Mouse (Mus musculus) E14TG2a.4 (cell line): ENCODE data around the gene Nsrp1.

ENCODE experiments used
- H3K27me3 ChIP-seq: 2 replicates; pipeline ENCODE4 v1.6.1; 2014; ENCODE audit warnings: low read length, control low read depth; ENCODE audit not compliant: insufficient read depth
- H3K36me3 ChIP-seq: 2 replicates; pipeline ENCODE4 v1.6.1; 2014; ENCODE audit warnings: low read length, control low read depth; ENCODE audit not compliant: insufficient read depth
- H3K4me1 ChIP-seq: replicated peaks from 2 replicates; pipeline ENCODE4 v1.6.1; 2014; ENCODE audit warnings: low read depth, low read length, control low read depth
- H3K4me3 ChIP-seq: replicated peaks from 2 replicates; pipeline ENCODE4 v1.5.1; 2014; ENCODE audit warnings: mild to moderate bottlenecking, low read length
- H3K9me3 ChIP-seq: 2 replicates; pipeline ENCODE4 v1.6.1; 2014; ENCODE audit warnings: low read length, control low read depth
- CTCF ChIP-seq: conservative IDR thresholded peaks from 2 replicates; pipeline ENCODE4 v1.5.1; 2014; ENCODE audit warnings: low read length
- NANOG ChIP-seq: IDR thresholded peaks from 2 replicates; pipeline ENCODE4 v1.6.1; 2014; ENCODE audit warnings: borderline replicate concordance, low read length, mixed read lengths
- POU5F1 ChIP-seq: IDR thresholded peaks from 2 replicates; pipeline ENCODE4 v1.6.1; 2014; ENCODE audit warnings: low read length, borderline replicate concordance

Gene Nsrp1

GRCm38 (mm10) chr11:77070721-77071120 lies 7.5 kb downstream of the Nsrp1 start:
- no peak; the same call in 1 of the 2 replicates for TF ChIP-seq CTCF
- no peak for TF ChIP-seq NANOG
- no peak for TF ChIP-seq POU5F1
- Histone ChIP-seq H3K36me3 (peaks cover 67% of the 10 kb centered on the region), H3K27me3 (no peaks in the 10 kb centered on the region), H3K4me1 (peaks cover 16% of the 10 kb centered on the region), H3K4me3 (no peak overlapping the region), H3K9me3 (no peaks in the 10 kb centered on the region)

GRCm38 (mm10) chr11:77068825-77069224 lies 9.4 kb downstream of the Nsrp1 start:
- Histone ChIP-seq H3K4me1 (peaks cover 30% of the 10 kb centered on the region), H3K36me3 (peaks cover 52% of the 10 kb centered on the region), H3K27me3 (no peaks in the 10 kb centered on the region), H3K4me3 (no peak overlapping the region), H3K9me3 (no peaks in the 10 kb centered on the region)
- TF ChIP-seq NANOG (no peak), CTCF (no peak), POU5F1 (no peak)

GRCm38 (mm10) chr11:77063406-77063805 lies 14.8 kb downstream of the Nsrp1 start:
- Histone ChIP-seq H3K36me3 (peaks cover 20% of the 10 kb centered on the region), H3K4me3 (no peak overlapping the region), H3K27me3 (no peaks in the 10 kb centered on the region), H3K4me1 (peaks cover 25% of the 10 kb centered on the region), H3K9me3 (no peaks in the 10 kb centered on the region)
- TF ChIP-seq NANOG (no peak), POU5F1 (no peak), CTCF (no peak)

- no peaks in the 10 kb centered on the region for H3K9me3 ChIP-seq
- no peaks in the 10 kb centered on the region for H3K27me3 ChIP-seq
- H3K4me1 ChIP-seq, result peaks cover 21% of the 10 kb centered on the region
- H3K4me3 ChIP-seq, result no peak overlapping the region
- peaks cover 17% of the 10 kb centered on the region for H3K36me3 ChIP-seq
- TF ChIP-seq CTCF (no peak), NANOG (no peak), POU5F1 (no peak)
Measured at GRCm38 (mm10) chr11:77061951-77062350, 16.3 kb downstream of the Nsrp1 start.

GRCm38 (mm10) chr11:77042816-77043215 lies 35.4 kb downstream of the Nsrp1 start:
- Histone ChIP-seq H3K36me3 (peaks cover 29% of the 10 kb centered on the region), H3K4me3 (no peak overlapping the region), H3K4me1 (no peaks in the 10 kb centered on the region), H3K27me3 (peaks cover 3% of the 10 kb centered on the region; the same call in 1 of the 2 replicates), H3K9me3 (no peaks in the 10 kb centered on the region)
- TF ChIP-seq CTCF (no peak), NANOG (no peak), POU5F1 (no peak)

- TF ChIP-seq CTCF (no peak), NANOG (no peak), POU5F1 (no peak)
- Histone ChIP-seq H3K27me3 (peaks cover 4% of the 10 kb centered on the region; the same call in 1 of the 2 replicates), H3K4me1 (no peaks in the 10 kb centered on the region), H3K4me3 (no peak overlapping the region), H3K36me3 (peaks cover 21% of the 10 kb centered on the region), H3K9me3 (no peaks in the 10 kb centered on the region)
Measured at GRCm38 (mm10) chr11:77041891-77042290, 36.3 kb downstream of the Nsrp1 start.

- no peaks in the 10 kb centered on the region for H3K9me3 ChIP-seq
- TF ChIP-seq CTCF (no peak), NANOG (no peak), POU5F1 (no peak)
- no peaks in the 10 kb centered on the region for H3K36me3 ChIP-seq
- H3K27me3 ChIP-seq, result no peaks in the 10 kb centered on the region
- no peak overlapping the region for H3K4me3 ChIP-seq
- H3K4me1 ChIP-seq, result no peaks in the 10 kb centered on the region
Measured at GRCm38 (mm10) chr11:77031151-77031934, 46.9 kb downstream of the Nsrp1 start.

- Histone ChIP-seq H3K4me3 (no peak overlapping the region), H3K36me3 (no peaks in the 10 kb centered on the region), H3K9me3 (no peaks in the 10 kb centered on the region), H3K27me3 (peaks cover 4% of the 10 kb centered on the region; the same call in 1 of the 2 replicates), H3K4me1 (no peaks in the 10 kb centered on the region)
- TF ChIP-seq CTCF (no peak), NANOG (no peak), POU5F1 (no peak)
Measured at GRCm38 (mm10) chr11:77028157-77028556, 50.1 kb downstream of the Nsrp1 start.
